Mouse (Mus musculus) heart, embryonic 16.5 days (tissue): Measurements from ENCODE around the gene Irs3. TPM values are rescaled to one million over a fixed set of nuclear protein-coding genes. Genes with fewer than 3 reads are reported as not detected.
A peak's percentile ranks its signal among the peaks of the same experiment; 100 is the strongest.

Experiments
- ATAC-seq: fragments of 200-750 bp; cut with Nextera tagmentation; replicated peaks from 2 replicates; pipeline ENCODE4 v1.8.0; 2017; ENCODE audit warnings: moderate number of reproducible peaks; ENCODE audit not compliant: insufficient read depth, low FRiP score; ENCODE audit errors: extremely low read depth
- H3K27ac ChIP-seq: fragments of 300-500 bp; sonication (generic); 2 replicates; pipeline ENCODE4 v1.5.1; 2014; ENCODE audit warnings: mild to moderate bottlenecking, low read length, control low read depth, moderate library complexity
- H3K27me3 ChIP-seq: fragments of 300-500 bp; sonication (generic); 2 replicates; pipeline ENCODE4 v1.6.1; 2014; ENCODE audit warnings: low read length, mixed read lengths; ENCODE audit not compliant: control insufficient read depth, insufficient read depth
- H3K36me3 ChIP-seq: fragments of 300-500 bp; sonication (generic); 2 replicates; pipeline ENCODE4 v1.6.1; 2014; ENCODE audit not compliant: control insufficient read depth, insufficient read depth
- H3K4me1 ChIP-seq: fragments of 300-500 bp; sonication (generic); 2 replicates; pipeline ENCODE4 v1.6.1; 2014; ENCODE audit warnings: low read length, mixed read lengths; ENCODE audit not compliant: control insufficient read depth, insufficient read depth
- H3K4me2 ChIP-seq: fragments of 300-500 bp; sonication (generic); 2 replicates; pipeline ENCODE4 v1.6.1; 2014; ENCODE audit warnings: low read depth, mild to moderate bottlenecking, control low read depth, low read length
- H3K4me3 ChIP-seq: fragments of 300-500 bp; sonication (generic); 2 replicates; pipeline ENCODE4 v1.5.1; 2014; ENCODE audit warnings: mild to moderate bottlenecking, control low read depth, low read length
- H3K9ac ChIP-seq: fragments of 300-500 bp; sonication (generic); 2 replicates; pipeline ENCODE4 v1.6.1; 2014; ENCODE audit warnings: low read length, control low read depth
- H3K9me3 ChIP-seq: fragments of 300-500 bp; sonication (generic); replicated peaks from 2 replicates; pipeline ENCODE4 v1.6.1; 2016; ENCODE audit warnings: low read length; ENCODE audit not compliant: control insufficient read depth
- WGBS: fragments of 180-500 bp; shearing (Covaris S2); extraction: QIAGEN DNeasy Blood & Tissue Kit; methylation state at CpG from one replicate; pipeline ENCODE4 v1.1.7; 2014; 5-methylcytosine and 5-hydroxymethylcytosine counted together
- polyA plus RNA-seq: library from polyadenylated mRNA; unstranded; fragments of >200 nt; fragmentation: Nextera tagmentation; extraction: Ambion mirVana; gene quantifications from 2 replicates; pipeline ENCODE4 v1.2.1, GENCODE M21; 2015

The Irs3 gene
- polyA plus RNA-seq = 0.20 and 0.21 TPM in 2 replicates

- peak within 1 kb of the TSS; percentile 26 for H3K9ac ChIP-seq
- ATAC-seq = no peak
- peaks cover 8% of the 10 kb centered on the region; the same call in 1 of the 2 replicates for H3K4me1 ChIP-seq
- H3K36me3 ChIP-seq = peaks cover 13% of the 10 kb centered on the region; the same call in 1 of the 2 replicates
- peak within 1 kb of the TSS; percentile 51 for H3K4me3 ChIP-seq
- H3K4me2 ChIP-seq = peak within 1 kb of the TSS; percentile 66
- H3K27ac ChIP-seq = no peak within 1 kb of the TSS
- 24% methylated on average over 11 of the region's 11 CpGs for WGBS
- H3K27me3 ChIP-seq = peaks cover 25% of the 10 kb centered on the region
- no peaks in the 10 kb centered on the region for H3K9me3 ChIP-seq
Measured at GRCm38 (mm10) chr5:137645652-137646091, at the start of gene Irs3. Gene Irs3 (minus strand): TSS chr5:137645714.

DNA sequence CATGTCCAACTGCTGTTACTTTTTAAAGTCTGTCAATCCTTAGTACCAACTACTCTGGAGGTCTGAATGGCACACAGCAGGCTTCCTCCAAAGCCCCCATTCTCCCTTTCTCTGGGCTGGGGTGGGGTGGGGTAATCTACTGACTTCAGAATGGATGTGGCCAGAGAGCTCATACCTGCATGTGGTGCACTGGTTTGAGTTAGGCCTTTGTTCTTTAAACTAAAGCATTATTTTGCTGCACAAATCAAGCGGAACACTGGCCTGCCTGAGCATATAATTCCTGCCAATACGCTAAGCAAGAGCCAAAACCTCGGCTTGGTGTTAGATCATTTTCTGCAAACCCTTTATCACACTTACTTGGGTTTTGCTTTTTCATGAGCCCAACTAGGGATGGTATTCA lies 49.3 kb upstream of the Irs3 start:
- no peak overlapping the region for H3K4me2 ChIP-seq
- H3K9me3 ChIP-seq = no peaks in the 10 kb centered on the region
- WGBS = 78% methylated on average over 3 of the region's 3 CpGs
- H3K9ac ChIP-seq = no peak overlapping the region
- H3K4me1 ChIP-seq = peaks cover 5% of the 10 kb centered on the region
- no peaks in the 10 kb centered on the region for H3K27me3 ChIP-seq
- H3K27ac ChIP-seq = no peak overlapping the region
- H3K4me3 ChIP-seq = no peak overlapping the region
- ATAC-seq = no peak
- H3K36me3 ChIP-seq = no peaks in the 10 kb centered on the region

DNA sequence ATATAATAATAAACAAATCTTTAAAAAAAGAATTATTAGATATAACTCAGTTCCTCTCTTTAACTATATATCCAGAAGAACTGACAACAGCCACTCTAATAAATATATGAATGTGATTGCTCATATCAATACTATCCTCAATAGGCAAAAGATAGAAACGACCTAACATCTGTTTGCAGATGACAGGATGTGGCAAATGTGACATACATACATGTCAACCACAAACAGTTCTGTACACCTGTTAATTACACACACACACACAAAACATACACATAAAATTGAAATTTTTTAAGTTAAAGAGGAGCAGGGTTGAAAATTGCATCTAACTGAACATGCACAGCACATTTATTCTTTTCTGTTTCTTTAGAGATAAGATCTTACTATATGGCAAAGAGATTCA lies 46.4 kb upstream of the Irs3 start:
- no peak overlapping the region for H3K9ac ChIP-seq
- H3K4me1 ChIP-seq = peaks cover 5% of the 10 kb centered on the region
- no peak overlapping the region for H3K27ac ChIP-seq
- no peaks in the 10 kb centered on the region for H3K9me3 ChIP-seq
- no peaks in the 10 kb centered on the region for H3K36me3 ChIP-seq
- no peaks in the 10 kb centered on the region for H3K27me3 ChIP-seq
- 56% methylated on average over 1 of the region's 1 CpGs for WGBS
- no peak for ATAC-seq
- H3K4me2 ChIP-seq = no peak overlapping the region
- H3K4me3 ChIP-seq = no peak overlapping the region

DNA sequence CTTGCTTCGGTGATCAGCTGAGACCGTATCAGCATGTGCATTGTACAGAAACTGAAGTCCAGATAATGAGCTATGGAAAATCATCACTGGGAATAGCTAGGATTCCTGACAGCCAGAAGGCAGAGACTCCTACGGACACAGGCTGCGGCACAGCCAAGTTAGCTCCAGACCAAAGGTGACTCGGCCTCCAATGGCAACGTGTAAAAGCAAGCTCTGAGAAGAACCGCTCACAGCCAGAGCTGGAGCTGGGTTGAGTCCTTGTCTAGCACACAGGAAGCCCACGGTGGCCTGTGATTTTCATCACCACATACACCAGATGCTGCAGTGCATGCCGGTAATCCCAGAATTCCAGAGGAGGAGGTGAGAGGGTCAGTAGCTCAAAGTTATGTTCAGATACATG lies 45.0 kb upstream of the Irs3 start:
- Histone ChIP-seq H3K27me3 (no peaks in the 10 kb centered on the region), H3K36me3 (no peaks in the 10 kb centered on the region), H3K4me1 (peaks cover 5% of the 10 kb centered on the region), H3K27ac (peak overlapping the region; percentile 13), H3K9ac (no peak overlapping the region), H3K9me3 (no peaks in the 10 kb centered on the region), H3K4me3 (no peak overlapping the region), H3K4me2 (0 out of 2 replicates have a peak overlapping the region, but pooled peaks have one; percentile 0)
- peak; percentile 43; the same call in 1 of the 2 replicates for ATAC-seq
- 25% methylated on average over 9 of the region's 9 CpGs for WGBS

DNA sequence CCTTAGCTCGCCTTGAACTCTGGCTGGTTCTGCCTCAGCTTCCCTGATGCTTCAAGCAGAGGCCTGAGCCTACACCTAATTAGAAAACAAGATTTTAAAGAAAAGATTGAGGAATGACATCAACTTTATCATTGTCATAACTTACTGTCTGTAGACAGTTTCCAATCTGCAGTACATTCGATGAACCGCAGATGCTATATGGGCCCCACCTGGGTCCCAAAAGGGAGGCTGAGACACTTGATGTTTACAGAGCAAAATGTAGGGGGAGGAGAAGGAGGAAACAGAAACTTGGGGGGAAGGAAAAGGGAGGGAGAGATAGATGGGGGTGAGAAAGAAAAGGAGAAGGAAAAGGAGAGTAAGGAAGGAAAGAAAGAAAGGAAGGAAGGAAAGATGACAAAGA lies 44.5 kb upstream of the Irs3 start:
- no peaks in the 10 kb centered on the region for H3K27me3 ChIP-seq
- no peak overlapping the region for H3K4me2 ChIP-seq
- peak overlapping the region; percentile 13; the same call in 1 of the 2 replicates for H3K27ac ChIP-seq
- no peak overlapping the region for H3K4me3 ChIP-seq
- WGBS = 76% methylated on average over 3 of the region's 3 CpGs
- peaks cover 5% of the 10 kb centered on the region for H3K4me1 ChIP-seq
- ATAC-seq = no peak
- H3K9ac ChIP-seq = no peak overlapping the region
- H3K9me3 ChIP-seq = no peaks in the 10 kb centered on the region
- no peaks in the 10 kb centered on the region for H3K36me3 ChIP-seq

GRCm38 (mm10) chr5:137686127-137686790 lies 40.7 kb upstream of the Irs3 start:
- Histone ChIP-seq H3K27me3 (no peaks in the 10 kb centered on the region), H3K36me3 (no peaks in the 10 kb centered on the region), H3K4me1 (peaks cover 20% of the 10 kb centered on the region), H3K4me2 (no peak overlapping the region), H3K27ac (no peak overlapping the region), H3K9ac (no peak overlapping the region), H3K9me3 (no peaks in the 10 kb centered on the region), H3K4me3 (no peak overlapping the region)
- no peak for ATAC-seq
- 69% methylated on average over 6 of the region's 6 CpGs for WGBS

GRCm38 (mm10) chr5:137685653-137686052 lies 40.1 kb upstream of the Irs3 start:
- H3K36me3 ChIP-seq = no peaks in the 10 kb centered on the region
- no peak overlapping the region for H3K4me2 ChIP-seq
- no peak overlapping the region for H3K4me3 ChIP-seq
- no peak overlapping the region for H3K27ac ChIP-seq
- WGBS = 92% methylated on average over 3 of the region's 3 CpGs
- no peaks in the 10 kb centered on the region for H3K9me3 ChIP-seq
- ATAC-seq = no peak
- no peak overlapping the region for H3K9ac ChIP-seq
- peaks cover 19% of the 10 kb centered on the region for H3K4me1 ChIP-seq
- H3K27me3 ChIP-seq = no peaks in the 10 kb centered on the region

GRCm38 (mm10) chr5:137684294-137685123 lies 39.0 kb upstream of the Irs3 start, which contains the start of gene Agfg2:
Gene Agfg2 (minus strand): TSS chr5:137684726.
- Histone ChIP-seq H3K27ac (peak within 1 kb of the TSS; percentile 84), H3K4me1 (peaks cover 15% of the 10 kb centered on the region), H3K27me3 (no peaks in the 10 kb centered on the region), H3K9me3 (no peaks in the 10 kb centered on the region), H3K4me3 (peak within 1 kb of the TSS; percentile 87), H3K36me3 (no peaks in the 10 kb centered on the region), H3K9ac (peak within 1 kb of the TSS; percentile 81), H3K4me2 (peak within 1 kb of the TSS; percentile 96)
- WGBS = under 1% methylated on average over 61 of the region's 62 CpGs
- peak; percentile 97 for ATAC-seq
